Mouse (Mus musculus): ENCODE results near the gene Ank3.

DNA sequence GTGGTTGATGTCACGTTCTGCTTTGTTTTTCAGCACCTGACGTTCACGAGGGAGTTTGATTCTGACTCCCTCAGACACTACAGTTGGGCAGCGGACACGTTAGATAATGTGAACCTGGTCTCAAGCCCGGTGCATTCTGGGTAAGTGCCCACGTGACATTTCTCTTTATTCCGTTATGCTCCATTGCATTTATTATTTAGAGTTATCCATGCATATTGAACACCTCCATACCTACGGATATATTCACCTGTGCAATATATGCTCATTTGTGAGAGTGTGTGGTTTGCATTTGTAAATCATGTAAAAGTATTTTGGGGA, 552.3 kb downstream of the Ank3 start:
- TF ChIP-seq CTCF (conservative IDR thresholded peaks at IDR 0.05; ENCODE audit: insufficient read depth, insufficient read length, low read depth, low read length) (no peak), POLR2A (IDR thresholded peaks at IDR 0.05; ENCODE audit: low read depth, low read length) (no peak)
